Mouse (Mus musculus) limb, embryonic 11.5 days (tissue): ENCODE data around the gene Emc10. TPM values are rescaled to one million over a fixed set of nuclear protein-coding genes. Genes with fewer than 3 reads are reported as not detected.
A peak's percentile ranks its signal among the peaks of the same experiment; 100 is the strongest.

Experiments used
- ATAC-seq: fragments of 200-750 bp; cut with Nextera tagmentation; 2 replicates; pipeline ENCODE4 v1.8.0; 2017; ENCODE audit warnings: low read depth; ENCODE audit not compliant: insufficient number of reproducible peaks, low FRiP score, low TSS enrichment
- DNase-seq: peaks from one replicate; pipeline ENCODE4 v3.0.0-alpha.2; 2015; ENCODE audit warnings: low spot score
- H3K27ac ChIP-seq: fragments of 300-500 bp; sonication (generic); replicated peaks from 2 replicates; pipeline ENCODE4 v1.5.1; 2014; ENCODE audit warnings: low read depth, mild to moderate bottlenecking, low read length
- H3K27me3 ChIP-seq: fragments of 300-500 bp; sonication (generic); 2 replicates; pipeline ENCODE4 v1.6.1; 2014; ENCODE audit warnings: mild to moderate bottlenecking, low read length, mixed read lengths; ENCODE audit not compliant: control insufficient read depth, insufficient read depth
- H3K36me3 ChIP-seq: fragments of 300-500 bp; sonication (generic); 2 replicates; pipeline ENCODE4 v1.6.1; 2014; ENCODE audit warnings: mild to moderate bottlenecking, low read length, moderate library complexity, mixed read lengths; ENCODE audit not compliant: control insufficient read depth, insufficient read depth
- H3K4me1 ChIP-seq: fragments of 300-500 bp; sonication (generic); 2 replicates; pipeline ENCODE4 v1.6.1; 2014; ENCODE audit warnings: low read length, mixed read lengths; ENCODE audit not compliant: control insufficient read depth, insufficient read depth
- H3K4me2 ChIP-seq: fragments of 300-500 bp; sonication (generic); 2 replicates; pipeline ENCODE4 v1.6.1; 2014; ENCODE audit warnings: low read depth, mild to moderate bottlenecking, moderate library complexity; ENCODE audit not compliant: severe bottlenecking
- H3K4me3 ChIP-seq: fragments of 300-500 bp; sonication (generic); 2 replicates; pipeline ENCODE4 v1.5.1; 2014; ENCODE audit warnings: low read depth, low read length
- H3K9ac ChIP-seq: fragments of 300-500 bp; sonication (generic); 2 replicates; pipeline ENCODE4 v1.6.1; 2014; ENCODE audit warnings: mild to moderate bottlenecking, low read length
- H3K9me3 ChIP-seq: fragments of 300-500 bp; sonication (generic); 2 replicates; pipeline ENCODE4 v1.6.1; 2016; ENCODE audit warnings: low read length; ENCODE audit not compliant: control insufficient read depth
- WGBS: fragments of 180-500 bp; shearing (Covaris S2); extraction: QIAGEN DNeasy Blood & Tissue Kit; methylation state at CpG from one replicate; pipeline ENCODE4 v1.1.7; 2014; 5-methylcytosine and 5-hydroxymethylcytosine counted together
- polyA plus RNA-seq: library from polyadenylated mRNA; unstranded; fragments of >200 nt; fragmentation: Nextera tagmentation; extraction: Ambion mirVana; gene quantifications from 2 replicates; pipeline ENCODE4 v1.2.1, GENCODE M21; 2014

The Emc10 gene
- polyA plus RNA-seq, 1 experiment from 2014 or later, result 83.0 TPM

- ATAC-seq (no peak), DNase-seq (no peak)
- H3K36me3 ChIP-seq, result peaks cover 15% of the 10 kb centered on the region
- no peak overlapping the region for H3K4me3 ChIP-seq
- H3K27ac ChIP-seq, result no peak overlapping the region
- no peaks in the 10 kb centered on the region for H3K4me1 ChIP-seq
- no peaks in the 10 kb centered on the region for H3K9me3 ChIP-seq
- H3K27me3 ChIP-seq, result peaks cover 14% of the 10 kb centered on the region
- H3K4me2 ChIP-seq, result no peak overlapping the region
- no peak overlapping the region for H3K9ac ChIP-seq
- 88% methylated on average over 3 of the region's 3 CpGs for WGBS
Observed at GRCm38 (mm10) chr7:44530507-44530906, 34.2 kb upstream of the Emc10 start.

- ATAC-seq, result no peak
- DNase-seq, result no peak
- Histone ChIP-seq H3K27me3 (peaks cover 23% of the 10 kb centered on the region), H3K4me1 (no peaks in the 10 kb centered on the region), H3K9me3 (no peaks in the 10 kb centered on the region), H3K36me3 (peaks cover 15% of the 10 kb centered on the region), H3K4me2 (no peak overlapping the region), H3K9ac (no peak overlapping the region), H3K4me3 (no peak overlapping the region), H3K27ac (no peak overlapping the region)
- WGBS, result 71% methylated on average over 5 of the region's 5 CpGs
Observed at GRCm38 (mm10) chr7:44529518-44529917, 33.2 kb upstream of the Emc10 start.

GRCm38 (mm10) chr7:44527483-44528398 is 31.4 kb upstream of the Emc10 start:
- Histone ChIP-seq H3K4me3 (peak overlapping the region; percentile 7; the same call in 1 of the 2 replicates), H3K9ac (no peak overlapping the region), H3K27ac (no peak overlapping the region), H3K4me1 (no peaks in the 10 kb centered on the region), H3K4me2 (peak overlapping the region; percentile 50), H3K9me3 (no peaks in the 10 kb centered on the region), H3K36me3 (no peaks in the 10 kb centered on the region), H3K27me3 (peaks cover 41% of the 10 kb centered on the region)
- DNase-seq (peak; percentile 81), ATAC-seq (no peak)
- WGBS, result 9% methylated on average over 40 of the region's 40 CpGs

- no peak for ATAC-seq
- DNase-seq, result no peak
- peaks cover 52% of the 10 kb centered on the region for H3K27me3 ChIP-seq
- no peaks in the 10 kb centered on the region for H3K36me3 ChIP-seq
- H3K4me3 ChIP-seq, result no peak overlapping the region
- no peaks in the 10 kb centered on the region for H3K9me3 ChIP-seq
- H3K9ac ChIP-seq, result no peak overlapping the region
- H3K4me2 ChIP-seq, result no peak overlapping the region
- WGBS, result 84% methylated on average over 14 of the region's 14 CpGs
- no peaks in the 10 kb centered on the region for H3K4me1 ChIP-seq
- H3K27ac ChIP-seq, result no peak overlapping the region
Observed at GRCm38 (mm10) chr7:44526414-44527154, 30.3 kb upstream of the Emc10 start.

- Histone ChIP-seq H3K36me3 (no peaks in the 10 kb centered on the region), H3K27me3 (peaks cover 56% of the 10 kb centered on the region), H3K9ac (peak overlapping the region; percentile 28; the same call in 1 of the 2 replicates), H3K27ac (no peak overlapping the region), H3K9me3 (no peaks in the 10 kb centered on the region), H3K4me3 (0 out of 2 replicates have a peak overlapping the region, but pooled peaks have one; percentile 5), H3K4me2 (no peak overlapping the region), H3K4me1 (no peaks in the 10 kb centered on the region)
- DNase-seq (no peak), ATAC-seq (no peak)
- 18% methylated on average over 22 of the region's 22 CpGs for WGBS
Observed at GRCm38 (mm10) chr7:44525126-44525832, 28.9 kb upstream of the Emc10 start.

- Histone ChIP-seq H3K27me3 (peaks cover 56% of the 10 kb centered on the region), H3K9me3 (no peaks in the 10 kb centered on the region), H3K4me1 (no peaks in the 10 kb centered on the region), H3K36me3 (no peaks in the 10 kb centered on the region), H3K4me3 (0 out of 2 replicates have a peak within 1 kb of the TSS, but pooled peaks have one; percentile 5), H3K9ac (peak within 1 kb of the TSS; percentile 28; the same call in 1 of the 2 replicates), H3K27ac (no peak within 1 kb of the TSS), H3K4me2 (no peak within 1 kb of the TSS)
- WGBS, result 25% methylated on average over 12 of the region's 12 CpGs
- ATAC-seq (no peak), DNase-seq (no peak)
Observed at GRCm38 (mm10) chr7:44524502-44524901, 28.2 kb upstream of the Emc10 start, which contains the start of gene Mybpc2. Mybpc2 (minus strand) TSS chr7:44524656.

GRCm38 (mm10) chr7:44523056-44523455 is 26.7 kb upstream of the Emc10 start:
- Histone ChIP-seq H3K4me2 (no peak overlapping the region), H3K9ac (no peak overlapping the region), H3K36me3 (no peaks in the 10 kb centered on the region), H3K27ac (no peak overlapping the region), H3K4me1 (no peaks in the 10 kb centered on the region), H3K27me3 (peaks cover 55% of the 10 kb centered on the region), H3K4me3 (no peak overlapping the region), H3K9me3 (no peaks in the 10 kb centered on the region)
- WGBS, result 78% methylated on average over 2 of the region's 2 CpGs
- ATAC-seq, result no peak
- DNase-seq, result no peak

- WGBS, result 2% methylated on average over 20 of the region's 20 CpGs
- Histone ChIP-seq H3K9ac (peak overlapping the region; percentile 27; the same call in 1 of the 2 replicates), H3K4me3 (no peak overlapping the region)
Observed at GRCm38 (mm10) chr7:44521710-44522109, 25.4 kb upstream of the Emc10 start.

More at GRCm38 (mm10) chr7:44521710-44522109, 25.4 kb upstream of the Emc10 start:
- Histone ChIP-seq H3K4me2 (no peak overlapping the region; the same call in 1 of the 2 replicates), H3K27me3 (peaks cover 48% of the 10 kb centered on the region), H3K27ac (no peak overlapping the region), H3K4me1 (no peaks in the 10 kb centered on the region), H3K36me3 (no peaks in the 10 kb centered on the region), H3K9me3 (no peaks in the 10 kb centered on the region)
- DNase-seq, result peak; percentile 75
- 0 out of 2 replicates have a peak, but pooled peaks have one; percentile 12 for ATAC-seq
